Comparison of ENCODE assay signal across 7 mouse cellular contexts in genomic region chr17:4994813-4995560, GRCm38 (mm10). TPM values are rescaled to one million over a fixed set of nuclear protein-coding genes. Genes with fewer than 3 reads are reported as not detected.
A peak's percentile ranks its signal among the peaks of the same experiment; 100 is the strongest.
DNase-seq lines count a peak whose midpoint lies in the region; ATAC-seq and TF ChIP-seq lines count a peak whose summit lies in the region.

No protein-coding gene starts in this region.

- H3K27ac ChIP-seq in gastrocnemius, adult 2 months: peak overlapping the region; percentile 99
- peak overlapping the region; percentile 100 for H3K27ac ChIP-seq in hindbrain, embryonic 16.5 days (ENCODE audit: low read depth, low read length)

- H3K9me3 ChIP-seq in hindbrain, embryonic 16.5 days (ENCODE audit: control insufficient read depth, low read length): no peaks in the 10 kb centered on the region

- H3K9ac ChIP-seq in hindbrain, embryonic 16.5 days (ENCODE audit: low read depth, low read length): peak overlapping the region; percentile 98

- WGBS in hindbrain, embryonic 16.5 days: 0% methylated on average over 48 of the region's 81 CpGs

- ATAC-seq in hindbrain, embryonic 16.5 days: peak; percentile 69
- ATAC-seq in megakaryocyte-erythroid progenitor cell, adult 5-6 weeks (replicated peaks; ENCODE audit: low FRiP score, low TSS enrichment, poor library complexity, severe bottlenecking): peak; percentile 29

- intact Hi-C loops in gastrocnemius, adult 2 months (cut with DNase I): loop anchor here (1.0 to 10.0 kb wide), 5 partner anchors 20 to 380 kb away; no protein-coding TSS in a partner anchor
- intact Hi-C loops in left cerebral cortex, postnatal 36 days (cut with DNase I): loop anchor here (1.0 to 5.0 kb wide), 4 partner anchors 87 to 218 kb away; no protein-coding TSS in a partner anchor

- peak overlapping the region; percentile 85 for H3K4me2 ChIP-seq in hindbrain, embryonic 16.5 days (ENCODE audit: low read length)

- no peaks in the 10 kb centered on the region for H3K36me3 ChIP-seq in hindbrain, embryonic 16.5 days (ENCODE audit: control insufficient read depth, insufficient read depth, low read length)

- DNase-seq in adipocyte (ENCODE audit: low spot score): peak; percentile 63
- DNase-seq in cerebellum, postnatal 36 days: peak; percentile 65 to 69
- peak; percentile 84 for DNase-seq in gastrocnemius, adult 2 months
- DNase-seq in left cerebral cortex, postnatal 36 days (ENCODE audit: low spot score in 2 of 2): peak; percentile 72 to 76
- peak; percentile 57 for DNase-seq in skeletal muscle tissue, adult 2 months (ENCODE audit: low read depth, low spot score)

- peak overlapping the region; percentile 94 for H3K4me3 ChIP-seq in gastrocnemius, adult 2 months
- peak overlapping the region; percentile 90 for H3K4me3 ChIP-seq in hindbrain, embryonic 16.5 days (ENCODE audit: low read length)

- TF ChIP-seq CTCF in gastrocnemius, adult 2 months (IDR thresholded peaks at IDR 0.05): no peak

- peaks cover 16% of the 10 kb centered on the region for H3K4me1 ChIP-seq in hindbrain, embryonic 16.5 days (ENCODE audit: control insufficient read depth, insufficient read depth, low read depth, low read length)

- H3K27me3 ChIP-seq in hindbrain, embryonic 16.5 days (replicated peaks; ENCODE audit: control insufficient read depth, insufficient read depth, low read length): no peaks in the 10 kb centered on the region

RNA-seq across cellular contexts. Expression of gene Arid1b, which starts 0.9 kb away (rescaled TPM):
- total RNA-seq in gastrocnemius, adult 2 months (2021): 10 to 100 TPM; 35.1 to 35.6 TPM
- polyA plus RNA-seq in hindbrain, embryonic 16.5 days (2015; fragmentation: Nextera tagmentation; extraction: Ambion mirVana): 9.6 and 12.5 TPM in 2 replicates
- 10 to 100 TPM; 77.5 to 90.0 TPM for total RNA-seq in left cerebral cortex, postnatal 36 days (2021)
- 28.8 and 29.2 TPM in 2 replicates for total RNA-seq in megakaryocyte-erythroid progenitor cell, adult 5-6 weeks (2014; fragmentation: Nextera tagmentation)
- 9.2 and 17.7 TPM in 2 replicates for total RNA-seq in megakaryocyte-erythroid progenitor cell, adult 5-6 weeks (2017)

Comparison
In these comparisons a context has a peak if more than half of its experiments do, and no peak if none do; other contexts are left out.
1. Peak in every context shown above with its lines: DNase-seq, ATAC-seq, H3K4me3 ChIP-seq and H3K27ac ChIP-seq.